Mouse (Mus musculus) kidney, adult 2 months (tissue): ENCODE measurements around the gene Abt1. TPM values are rescaled to one million over a fixed set of nuclear protein-coding genes. Genes with fewer than 3 reads are reported as not detected.

Source experiments
- DNase-seq: peaks from one replicate; pipeline ENCODE4 v3.0.0; 2021
- H3K27ac ChIP-seq: fragments of 200-500 bp; 2 replicates; pipeline ENCODE4 v1.5.1; 2012; ENCODE audit warnings: low read depth, low read length, control low read depth, inconsistent platforms; ENCODE audit not compliant: insufficient read depth
- H3K27me3 ChIP-seq: fragments of 200-500 bp; replicated peaks from 2 replicates; pipeline ENCODE4 v1.6.1; 2012; ENCODE audit warnings: mild to moderate bottlenecking, moderate library complexity, low read length, inconsistent platforms; ENCODE audit not compliant: control insufficient read depth, insufficient read depth
- H3K36me3 ChIP-seq: fragments of 200-500 bp; 2 replicates; pipeline ENCODE4 v1.6.1; 2012; ENCODE audit warnings: mild to moderate bottlenecking, moderate library complexity, low read length, inconsistent platforms; ENCODE audit not compliant: control insufficient read depth, insufficient read depth
- H3K4me1 ChIP-seq: fragments of 200-500 bp; 2 replicates; pipeline ENCODE4 v1.6.1; 2011; ENCODE audit warnings: low read length; ENCODE audit not compliant: control insufficient read depth, insufficient read depth
- H3K4me3 ChIP-seq: fragments of 200-500 bp; 2 replicates; pipeline ENCODE4 v1.5.1; 2011; ENCODE audit warnings: mild to moderate bottlenecking, low read depth, low read length, control low read depth; ENCODE audit not compliant: insufficient read depth
- CTCF ChIP-seq: fragments of 200-500 bp; conservative IDR thresholded peaks from 2 replicates; pipeline ENCODE4 v1.5.1; 2011; ENCODE audit warnings: low read depth, mild to moderate bottlenecking, control low read depth, low read length, moderate library complexity, mixed read lengths; ENCODE audit not compliant: insufficient read depth, insufficient read length
- POLR2A ChIP-seq: fragments of 200-500 bp; IDR thresholded peaks from one replicate; pipeline ENCODE4 v1.6.1; 2011; ENCODE audit warnings: low read depth, low read length, control low read depth
- WGBS: fragments of 180-500 bp; shearing (Covaris S2); methylation state at CpG from one replicate; pipeline ENCODE4 v1.1.7; 2018; 5-methylcytosine and 5-hydroxymethylcytosine counted together
- polyA plus RNA-seq: library from polyadenylated mRNA; depleted of rRNA; stranded (reverse); fragments of >200 nt; gene quantifications from 2 replicates; pipeline ENCODE4 v1.2.3, GENCODE M21; 2012

Gene Abt1
- polyA plus RNA-seq, 1 experiment = 3.9 TPM

- Histone ChIP-seq H3K27me3 (no peaks in the 10 kb centered on the region), H3K4me3 (no peak overlapping the region), H3K4me1 (peaks cover 3% of the 10 kb centered on the region; the same call in 1 of the 2 replicates), H3K36me3 (no peaks in the 10 kb centered on the region), H3K27ac (no peak overlapping the region)
- TF ChIP-seq POLR2A = no peak
- TF ChIP-seq CTCF = no peak
- WGBS = 83% methylated on average over 10 of the region's 10 CpGs
- DNase-seq = no peak
Measured at GRCm38 (mm10) chr13:23439901-23440300, 16.2 kb upstream of the Abt1 start.

GRCm38 (mm10) chr13:23438521-23438920, 14.9 kb upstream of the Abt1 start:
- H3K4me3 ChIP-seq = peak overlapping the region; percentile 66; the same call in 1 of the 2 replicates

GRCm38 (mm10) chr13:23437908-23438307, 14.2 kb upstream of the Abt1 start:
- peak; percentile 96 for DNase-seq
- H3K4me1 ChIP-seq = no peaks in the 10 kb centered on the region
- under 1% methylated on average over 17 of the region's 17 CpGs for WGBS
- H3K36me3 ChIP-seq = no peaks in the 10 kb centered on the region
- TF ChIP-seq POLR2A (no peak), CTCF (no peak)
- H3K27me3 ChIP-seq = no peaks in the 10 kb centered on the region
- H3K27ac ChIP-seq = no peak overlapping the region
- H3K4me3 ChIP-seq = peak overlapping the region; percentile 66

More at GRCm38 (mm10) chr13:23438521-23438920, 14.9 kb upstream of the Abt1 start:
- peak; percentile 59 for DNase-seq
- TF ChIP-seq CTCF (no peak), POLR2A (no peak)
- Histone ChIP-seq H3K36me3 (no peaks in the 10 kb centered on the region), H3K27me3 (no peaks in the 10 kb centered on the region), H3K27ac (no peak overlapping the region), H3K4me1 (no peaks in the 10 kb centered on the region)
- 3% methylated on average over 7 of the region's 7 CpGs for WGBS

- Histone ChIP-seq H3K27ac (peak overlapping the region; percentile 56; the same call in 1 of the 2 replicates), H3K4me3 (peak overlapping the region; percentile 66), H3K27me3 (no peaks in the 10 kb centered on the region), H3K4me1 (no peaks in the 10 kb centered on the region), H3K36me3 (no peaks in the 10 kb centered on the region)
- TF ChIP-seq POLR2A (no peak), CTCF (no peak)
- peak; percentile 81 for DNase-seq
- under 1% methylated on average over 32 of the region's 32 CpGs for WGBS
Measured at GRCm38 (mm10) chr13:23436861-23437822, 13.5 kb upstream of the Abt1 start.

- Histone ChIP-seq H3K4me3 (no peak overlapping the region), H3K27me3 (no peaks in the 10 kb centered on the region), H3K36me3 (no peaks in the 10 kb centered on the region), H3K27ac (no peak overlapping the region), H3K4me1 (no peaks in the 10 kb centered on the region)
- 4% methylated on average over 11 of the region's 11 CpGs for WGBS
- TF ChIP-seq POLR2A (no peak), CTCF (no peak)
- peak; percentile 68 for DNase-seq
Measured at GRCm38 (mm10) chr13:23436231-23436661, 12.6 kb upstream of the Abt1 start.

GRCm38 (mm10) chr13:23435676-23436075, 12.0 kb upstream of the Abt1 start:
- 23% methylated on average over 12 of the region's 12 CpGs for WGBS
- Histone ChIP-seq H3K27me3 (no peaks in the 10 kb centered on the region), H3K4me1 (no peaks in the 10 kb centered on the region), H3K27ac (no peak overlapping the region), H3K4me3 (peak overlapping the region; percentile 31; the same call in 1 of the 2 replicates), H3K36me3 (no peaks in the 10 kb centered on the region)
- TF ChIP-seq CTCF = no peak
- TF ChIP-seq POLR2A = no peak
- no peak for DNase-seq

- no peak for TF ChIP-seq CTCF
- no peak for TF ChIP-seq POLR2A
- Histone ChIP-seq H3K4me1 (no peaks in the 10 kb centered on the region), H3K4me3 (no peak overlapping the region)
Measured at GRCm38 (mm10) chr13:23435241-23435640, 11.6 kb upstream of the Abt1 start.

More at GRCm38 (mm10) chr13:23435241-23435640, 11.6 kb upstream of the Abt1 start:
- 56% methylated on average over 4 of the region's 4 CpGs for WGBS
- Histone ChIP-seq H3K27ac (no peak overlapping the region), H3K36me3 (no peaks in the 10 kb centered on the region), H3K27me3 (no peaks in the 10 kb centered on the region)
- DNase-seq = no peak
